Mouse (Mus musculus): ENCODE measurements around the gene Zhx3. TPM values are rescaled to one million over a fixed set of nuclear protein-coding genes. Genes with fewer than 3 reads are reported as not detected.
A peak's percentile ranks its signal among the peaks of the same experiment; 100 is the strongest.

Gene Zhx3
- total and polyA plus RNA-seq, 2 experiments = 12.3 to 33.5 TPM

GRCm38 (mm10) chr2:160915821-160916610, 43.2 kb upstream of the Zhx3 start:
- Histone ChIP-seq H3K27ac (replicated peaks; ENCODE audit: insufficient read depth, low read depth, low read length) (no peak overlapping the region), H3K4me3 (ENCODE audit: insufficient read depth, low read depth, low read length) (no peak overlapping the region), H3K79me2 (ENCODE audit: control insufficient read depth, insufficient read depth, low read length) (no peaks in the 10 kb centered on the region), H3K27me3 (ENCODE audit: control insufficient read depth, insufficient read depth, low read length) (peaks cover 8% of the 10 kb centered on the region), H3K36me3 (ENCODE audit: control insufficient read depth, insufficient read depth, low read length) (no peaks in the 10 kb centered on the region), H3K9ac (ENCODE audit: low read depth, low read length) (no peak overlapping the region), H3K4me1 (ENCODE audit: control insufficient read depth, insufficient read depth, low read length) (no peaks in the 10 kb centered on the region)
- DNase-seq (ENCODE audit: extremely low read depth, low read depth, low spot score) = no peak
- WGBS = 72% methylated on average over 13 of the region's 13 CpGs
- TF ChIP-seq POLR2A (IDR thresholded peaks at IDR 0.05; ENCODE audit: extremely low read depth, insufficient read depth, low read length) (no peak), CTCF (IDR thresholded peaks at IDR 0.05; ENCODE audit: low read depth, low read length) (no peak)

DNA sequence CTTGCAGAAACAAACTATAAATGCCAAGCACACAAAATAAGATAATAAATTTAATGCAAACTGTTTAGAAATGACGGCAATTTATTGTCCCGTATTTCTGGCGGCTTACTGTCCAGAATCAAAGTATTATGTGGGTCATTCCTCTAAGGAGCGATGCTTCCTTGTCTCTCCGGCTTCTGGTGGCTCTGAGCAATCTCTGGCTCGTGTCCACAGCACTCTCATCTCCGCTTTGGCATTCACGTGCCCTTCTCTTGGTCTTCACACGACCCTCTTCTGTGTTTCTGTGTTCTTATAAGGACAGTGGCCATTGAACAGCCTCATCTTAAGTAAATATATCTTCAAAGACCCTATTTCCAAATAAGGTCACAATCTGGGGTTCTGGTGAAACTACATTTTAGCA, 41.9 kb upstream of the Zhx3 start:
- DNase-seq (ENCODE audit: extremely low read depth, low read depth, low spot score) = no peak
- Histone ChIP-seq H3K36me3 (ENCODE audit: control insufficient read depth, insufficient read depth, low read length) (no peaks in the 10 kb centered on the region), H3K27ac (replicated peaks; ENCODE audit: insufficient read depth, low read depth, low read length) (no peak overlapping the region), H3K9ac (ENCODE audit: low read depth, low read length) (no peak overlapping the region), H3K27me3 (ENCODE audit: control insufficient read depth, insufficient read depth, low read length) (peaks cover 8% of the 10 kb centered on the region), H3K79me2 (ENCODE audit: control insufficient read depth, insufficient read depth, low read length) (no peaks in the 10 kb centered on the region), H3K4me3 (ENCODE audit: insufficient read depth, low read depth, low read length) (no peak overlapping the region), H3K4me1 (ENCODE audit: control insufficient read depth, insufficient read depth, low read length) (no peaks in the 10 kb centered on the region)
- no peak for TF ChIP-seq CTCF (IDR thresholded peaks at IDR 0.05; ENCODE audit: low read depth, low read length)
- no peak for TF ChIP-seq POLR2A (IDR thresholded peaks at IDR 0.05; ENCODE audit: extremely low read depth, insufficient read depth, low read length)
- WGBS = 72% methylated on average over 9 of the region's 9 CpGs

- no peak within 1 kb of the TSS for H3K27ac ChIP-seq (replicated peaks; ENCODE audit: insufficient read depth, low read depth, low read length)
- H3K79me2 ChIP-seq (ENCODE audit: control insufficient read depth, insufficient read depth, low read length) = no peaks in the 10 kb centered on the region
- H3K4me1 ChIP-seq (ENCODE audit: control insufficient read depth, insufficient read depth, low read length) = no peaks in the 10 kb centered on the region
- H3K27me3 ChIP-seq (ENCODE audit: control insufficient read depth, insufficient read depth, low read length) = peaks cover 8% of the 10 kb centered on the region
- TF ChIP-seq CTCF (IDR thresholded peaks at IDR 0.05; ENCODE audit: low read depth, low read length) = no peak
- TF ChIP-seq POLR2A (IDR thresholded peaks at IDR 0.05; ENCODE audit: extremely low read depth, insufficient read depth, low read length) = no peak
- H3K4me3 ChIP-seq (ENCODE audit: insufficient read depth, low read depth, low read length) = no peak within 1 kb of the TSS
- DNase-seq (ENCODE audit: extremely low read depth, low read depth, low spot score) = no peak
- H3K9ac ChIP-seq (ENCODE audit: low read depth, low read length) = no peak within 1 kb of the TSS
- WGBS = 1% methylated on average over 46 of the region's 46 CpGs
- no peaks in the 10 kb centered on the region for H3K36me3 ChIP-seq (ENCODE audit: control insufficient read depth, insufficient read depth, low read length)
These were observed 39.5 kb upstream of the Zhx3 start, which contains the start of gene Emilin3 for GRCm38 (mm10) chr2:160912231-160912671. Gene Emilin3, minus strand, starts transcription at chr2:160912328.

GRCm38 (mm10) chr2:160911558-160912201, 38.9 kb upstream of the Zhx3 start:
- TF ChIP-seq POLR2A (IDR thresholded peaks at IDR 0.05; ENCODE audit: extremely low read depth, insufficient read depth, low read length) (no peak), CTCF (IDR thresholded peaks at IDR 0.05; ENCODE audit: low read depth, low read length) (no peak)
- 5% methylated on average over 63 of the region's 64 CpGs for WGBS
- H3K4me1 ChIP-seq (ENCODE audit: control insufficient read depth, insufficient read depth, low read length) = no peaks in the 10 kb centered on the region
- H3K9ac ChIP-seq (ENCODE audit: low read depth, low read length) = no peak overlapping the region
- H3K27ac ChIP-seq (replicated peaks; ENCODE audit: insufficient read depth, low read depth, low read length) = no peak overlapping the region
- no peaks in the 10 kb centered on the region for H3K79me2 ChIP-seq (ENCODE audit: control insufficient read depth, insufficient read depth, low read length)
- no peak overlapping the region for H3K4me3 ChIP-seq (ENCODE audit: insufficient read depth, low read depth, low read length)
- H3K27me3 ChIP-seq (ENCODE audit: control insufficient read depth, insufficient read depth, low read length) = peaks cover 8% of the 10 kb centered on the region
- DNase-seq (ENCODE audit: extremely low read depth, low read depth, low spot score) = no peak
- H3K36me3 ChIP-seq (ENCODE audit: control insufficient read depth, insufficient read depth, low read length) = no peaks in the 10 kb centered on the region

DNA sequence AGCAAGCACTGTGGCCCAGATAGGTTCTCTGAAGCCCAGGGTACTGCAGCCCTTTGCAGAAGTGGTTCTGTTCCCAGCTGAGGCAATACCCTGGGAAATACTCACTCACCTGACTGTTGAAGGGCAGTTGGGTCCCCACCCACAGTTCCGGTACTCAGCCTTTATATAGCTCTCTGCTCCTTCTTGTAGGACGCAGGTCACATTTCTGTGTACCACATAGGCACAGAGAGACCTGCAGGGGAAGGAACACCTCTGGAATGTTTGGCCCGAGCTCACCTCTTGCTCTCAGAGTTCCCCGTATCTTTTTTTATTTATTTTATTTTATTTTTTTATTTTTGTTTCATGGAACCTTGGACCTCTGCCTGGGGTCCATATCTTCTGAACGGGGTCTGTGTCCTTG, 37.8 kb upstream of the Zhx3 start:
- H3K27me3 ChIP-seq (ENCODE audit: control insufficient read depth, insufficient read depth, low read length) = peaks cover 8% of the 10 kb centered on the region
- no peak overlapping the region for H3K4me3 ChIP-seq (ENCODE audit: insufficient read depth, low read depth, low read length)
- no peaks in the 10 kb centered on the region for H3K79me2 ChIP-seq (ENCODE audit: control insufficient read depth, insufficient read depth, low read length)
- 85% methylated on average over 5 of the region's 5 CpGs for WGBS
- H3K4me1 ChIP-seq (ENCODE audit: control insufficient read depth, insufficient read depth, low read length) = no peaks in the 10 kb centered on the region
- H3K36me3 ChIP-seq (ENCODE audit: control insufficient read depth, insufficient read depth, low read length) = no peaks in the 10 kb centered on the region
- no peak overlapping the region for H3K9ac ChIP-seq (ENCODE audit: low read depth, low read length)
- H3K27ac ChIP-seq (replicated peaks; ENCODE audit: insufficient read depth, low read depth, low read length) = no peak overlapping the region
- no peak for DNase-seq (ENCODE audit: extremely low read depth, low read depth, low spot score)
- no peak for TF ChIP-seq CTCF (IDR thresholded peaks at IDR 0.05; ENCODE audit: low read depth, low read length)

GRCm38 (mm10) chr2:160908607-160909006, 35.8 kb upstream of the Zhx3 start:
- H3K9ac ChIP-seq (ENCODE audit: low read depth, low read length) = no peak overlapping the region
- H3K4me1 ChIP-seq (ENCODE audit: control insufficient read depth, insufficient read depth, low read length) = no peaks in the 10 kb centered on the region
- H3K36me3 ChIP-seq (ENCODE audit: control insufficient read depth, insufficient read depth, low read length) = no peaks in the 10 kb centered on the region
- no peaks in the 10 kb centered on the region for H3K79me2 ChIP-seq (ENCODE audit: control insufficient read depth, insufficient read depth, low read length)
- H3K27ac ChIP-seq (replicated peaks; ENCODE audit: insufficient read depth, low read depth, low read length) = no peak overlapping the region
- H3K27me3 ChIP-seq (ENCODE audit: control insufficient read depth, insufficient read depth, low read length) = peaks cover 8% of the 10 kb centered on the region
- no peak for TF ChIP-seq POLR2A (IDR thresholded peaks at IDR 0.05; ENCODE audit: extremely low read depth, insufficient read depth, low read length)
- no peak for TF ChIP-seq CTCF (IDR thresholded peaks at IDR 0.05; ENCODE audit: low read depth, low read length)
- H3K4me3 ChIP-seq (ENCODE audit: insufficient read depth, low read depth, low read length) = no peak overlapping the region
- 30% methylated on average over 18 of the region's 18 CpGs for WGBS
- peak; percentile 9 for DNase-seq (ENCODE audit: extremely low read depth, low read depth, low spot score)

Measured in liver, adult 2 months (tissue).